In genomic region chr12:17733114-17733904, GRCm38 (mm10) we compare ENCODE assay signal across 8 mouse cellular contexts. TPM values are rescaled to one million over a fixed set of nuclear protein-coding genes. Genes with fewer than 3 reads are reported as not detected.
DNase-seq lines count a peak whose midpoint lies in the region; ATAC-seq lines count a peak whose summit lies in the region.

No protein-coding gene starts in this region.

- H3K9me3 ChIP-seq in kidney, embryonic 15.5 days (replicated peaks), result no peaks in the 10 kb centered on the region
- no peaks in the 10 kb centered on the region for H3K9me3 ChIP-seq in embryonic facial prominence, embryonic 13.5 days
- no peaks in the 10 kb centered on the region for H3K9me3 ChIP-seq in limb, embryonic 15.5 days

- 17% methylated on average over 6 of the region's 6 CpGs for WGBS in kidney, embryonic 15.5 days
- WGBS in embryonic facial prominence, embryonic 13.5 days, result 30% methylated on average over 6 of the region's 6 CpGs
- 20% methylated on average over 6 of the region's 6 CpGs for WGBS in limb, embryonic 15.5 days

- peaks cover 63% of the 10 kb centered on the region for H3K4me1 ChIP-seq in kidney, embryonic 15.5 days
- peaks cover 49% of the 10 kb centered on the region for H3K4me1 ChIP-seq in embryonic facial prominence, embryonic 13.5 days
- peaks cover 33% of the 10 kb centered on the region for H3K4me1 ChIP-seq in limb, embryonic 15.5 days

- no peak overlapping the region for H3K9ac ChIP-seq in kidney, embryonic 15.5 days
- 0 out of 2 replicates have a peak overlapping the region, but pooled peaks have one; percentile 2 for H3K9ac ChIP-seq in embryonic facial prominence, embryonic 13.5 days
- H3K9ac ChIP-seq in limb, embryonic 15.5 days, result no peak overlapping the region

- ATAC-seq in kidney, embryonic 15.5 days (replicated peaks; ENCODE audit: low FRiP score), result peak; percentile 80
- ATAC-seq in embryonic facial prominence, embryonic 13.5 days (ENCODE audit: insufficient number of reproducible peaks, insufficient read depth, low FRiP score, low TSS enrichment, low read depth), result peak; percentile 59; the same call in 1 of the 2 replicates
- ATAC-seq in limb, embryonic 15.5 days (ENCODE audit: insufficient number of reproducible peaks, low FRiP score, low TSS enrichment, low read depth), result no peak

- no peaks in the 10 kb centered on the region for H3K36me3 ChIP-seq in kidney, embryonic 15.5 days
- no peaks in the 10 kb centered on the region for H3K36me3 ChIP-seq in embryonic facial prominence, embryonic 13.5 days
- H3K36me3 ChIP-seq in limb, embryonic 15.5 days, result 0 out of 2 replicates have a peak, but pooled peaks cover 3% of the 10 kb centered on the region

- peak overlapping the region; percentile 81 for H3K27ac ChIP-seq in kidney, embryonic 15.5 days
- peak overlapping the region; percentile 81 for H3K27ac ChIP-seq in embryonic facial prominence, embryonic 13.5 days
- H3K27ac ChIP-seq in limb, embryonic 15.5 days, result peak overlapping the region; percentile 69

- no peaks in the 10 kb centered on the region for H3K27me3 ChIP-seq in kidney, embryonic 15.5 days
- H3K27me3 ChIP-seq in embryonic facial prominence, embryonic 13.5 days, result no peaks in the 10 kb centered on the region
- H3K27me3 ChIP-seq in limb, embryonic 15.5 days, result no peaks in the 10 kb centered on the region

- peak overlapping the region; percentile 16; the same call in 1 of the 2 replicates for H3K4me2 ChIP-seq in kidney, embryonic 15.5 days
- peak overlapping the region; percentile 11; the same call in 1 of the 2 replicates for H3K4me2 ChIP-seq in embryonic facial prominence, embryonic 13.5 days
- H3K4me2 ChIP-seq in limb, embryonic 15.5 days, result no peak overlapping the region

- no peak overlapping the region for H3K4me3 ChIP-seq in kidney, embryonic 15.5 days (replicated peaks)
- no peak overlapping the region for H3K4me3 ChIP-seq in embryonic facial prominence, embryonic 13.5 days
- H3K4me3 ChIP-seq in limb, embryonic 15.5 days, result no peak overlapping the region

- DNase-seq in cerebellum, postnatal 25 days, result peak; percentile 24 to 63
- DNase-seq in cerebellum, postnatal 4 days (ENCODE audit: low spot score in 2 of 2), result no peak
- DNase-seq in kidney, postnatal 25 days, result no peak
- DNase-seq in liver, result no peak
- no peak for DNase-seq in yolk sac, embryonic 10.5 days (ENCODE audit: low spot score)

RNA-seq across cellular contexts. Expression of gene Hpcal1, which starts 42.7 kb away (rescaled TPM):
- 51.4 and 55.5 TPM in 2 replicates for polyA plus RNA-seq in kidney, embryonic 15.5 days (2015; fragmentation: Nextera tagmentation; extraction: Ambion mirVana)
- polyA plus RNA-seq in embryonic facial prominence, embryonic 13.5 days (2015; fragmentation: Nextera tagmentation; extraction: Ambion mirVana), result 51.4 and 57.6 TPM in 2 replicates
- polyA plus RNA-seq in limb, embryonic 15.5 days (2015; fragmentation: Nextera tagmentation; extraction: Ambion mirVana), result 39.1 and 44.0 TPM in 2 replicates

Comparison
In these comparisons a context has a peak if more than half of its experiments do, and no peak if none do; other contexts are left out.
1. DNase-seq: peak in cerebellum, postnatal 25 days (2 of 2); none in cerebellum, postnatal 4 days (0 of 2), kidney, postnatal 25 days (0 of 2), liver (single experiment) and yolk sac, embryonic 10.5 days (single experiment).
2. Peak in every context shown above with its lines, with median percentiles within 50 percentile points of each other: H3K27ac ChIP-seq.